Mouse (Mus musculus) retina, adult 2 months (tissue): Measurements from ENCODE around the gene Coq5.

Experiments used
- DNase-seq: peaks from one replicate; pipeline ENCODE4 v3.0.0-alpha.2; 2012; ENCODE audit warnings: low read depth, low spot score

Gene Coq5

GRCm38 (mm10) chr5:115312816-115313667 lies 33.6 kb downstream of the Coq5 start:
- DNase-seq, result no peak

GRCm38 (mm10) chr5:115313668-115313943 lies 34.1 kb downstream of the Coq5 start:
- DNase-seq, result no peak

- no peak for DNase-seq
Measured at GRCm38 (mm10) chr5:115316968-115317644, 37.6 kb downstream of the Coq5 start.

GRCm38 (mm10) chr5:115317645-115318328 lies 38.3 kb downstream of the Coq5 start:
- no peak for DNase-seq

GRCm38 (mm10) chr5:115319004-115319940 lies 39.8 kb downstream of the Coq5 start:
- no peak for DNase-seq

- no peak for DNase-seq
Measured at GRCm38 (mm10) chr5:115326256-115326831, 46.9 kb downstream of the Coq5 start.

- peak; percentile 91 for DNase-seq
Measured at GRCm38 (mm10) chr5:115326875-115327609, 47.6 kb downstream of the Coq5 start, which contains the start of gene Srsf9. Gene Srsf9, plus strand, starts transcription at chr5:115327177.

GRCm38 (mm10) chr5:115327610-115328548 lies 48.4 kb downstream of the Coq5 start:
- DNase-seq, result no peak

GRCm38 (mm10) chr5:115330955-115331354 lies 51.5 kb downstream of the Coq5 start:
- no peak for DNase-seq

GRCm38 (mm10) chr5:115333626-115334025 lies 54.2 kb downstream of the Coq5 start:
- no peak for DNase-seq

- no peak for DNase-seq
Measured at GRCm38 (mm10) chr5:115340007-115340406, 60.5 kb downstream of the Coq5 start.

- DNase-seq, result peak; percentile 84
Measured at GRCm38 (mm10) chr5:115340577-115341313, 61.3 kb downstream of the Coq5 start, which contains the start of the genes Gatc and Triap1. Gene Gatc, minus strand, starts transcription at chr5:115341178. Gene Triap1, plus strand, starts transcription at chr5:115341225.

GRCm38 (mm10) chr5:115341314-115342165 lies 62.1 kb downstream of the Coq5 start:
- no peak for DNase-seq
